Mouse (Mus musculus): Measurements from ENCODE around the gene Reps2. TPM values are rescaled to one million over a fixed set of nuclear protein-coding genes. Genes with fewer than 3 reads are reported as not detected.

Reps2 gene
- polyA plus RNA-seq (2015; fragmentation: Nextera tagmentation; extraction: Ambion mirVana), result 1.6 and 1.9 TPM in 2 replicates

DNA sequence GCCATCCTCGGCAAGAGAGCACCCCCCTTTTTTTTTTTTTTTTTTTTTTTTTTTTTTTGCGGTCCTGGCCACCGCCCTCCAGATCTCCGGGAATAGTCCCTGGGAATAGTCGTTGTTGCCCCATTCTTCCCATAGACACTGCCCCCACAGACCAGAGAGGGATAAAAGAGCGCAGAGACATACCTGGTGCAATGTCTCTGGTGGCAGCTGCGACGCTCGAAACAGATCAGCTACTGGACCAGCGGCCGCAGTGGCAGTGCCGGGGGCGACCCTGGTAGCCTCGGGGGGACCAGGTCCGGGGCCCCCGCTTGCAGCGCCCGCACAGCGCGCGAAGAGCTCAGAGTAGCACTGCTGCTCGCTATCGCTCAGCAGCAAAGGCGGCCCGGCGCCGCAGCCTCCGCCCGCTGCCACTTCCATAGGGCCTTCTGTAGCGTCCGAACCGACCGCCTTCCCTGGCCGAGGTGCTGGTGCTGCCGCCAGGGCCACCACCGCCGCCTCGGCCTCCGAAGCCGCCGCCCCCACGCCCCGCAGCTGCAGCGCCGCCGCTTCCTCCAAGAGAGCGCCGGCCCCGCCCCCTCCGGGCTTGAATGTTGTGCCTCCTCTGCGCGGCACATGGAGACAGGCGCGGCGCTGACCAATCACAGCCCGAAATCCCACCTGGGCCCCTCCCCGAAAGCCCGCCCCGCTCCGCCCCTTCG, at the start of gene Reps2:
TSS of gene Reps2 (minus strand) at position 559 of the 698 bp plus-strand sequence.
- peak within 1 kb of the TSS; percentile 60 for H3K9ac ChIP-seq (replicated peaks)
- H3K36me3 ChIP-seq, result no peaks in the 10 kb centered on the region
- peaks cover 9% of the 10 kb centered on the region; the same call in 1 of the 2 replicates for H3K27me3 ChIP-seq (replicated peaks)
- H3K4me2 ChIP-seq, result peak within 1 kb of the TSS; percentile 62
- WGBS, result 23% methylated on average over 46 of the region's 61 CpGs
- peak; percentile 99 for ATAC-seq (ENCODE audit: low FRiP score)
- peak within 1 kb of the TSS; percentile 61 for H3K4me3 ChIP-seq (replicated peaks)
- peaks cover 2% of the 10 kb centered on the region; the same call in 1 of the 2 replicates for H3K4me1 ChIP-seq
- H3K9me3 ChIP-seq (replicated peaks), result no peaks in the 10 kb centered on the region
- H3K27ac ChIP-seq (replicated peaks), result 0 out of 2 replicates have a peak within 1 kb of the TSS, but pooled peaks have one; percentile 18

DNA sequence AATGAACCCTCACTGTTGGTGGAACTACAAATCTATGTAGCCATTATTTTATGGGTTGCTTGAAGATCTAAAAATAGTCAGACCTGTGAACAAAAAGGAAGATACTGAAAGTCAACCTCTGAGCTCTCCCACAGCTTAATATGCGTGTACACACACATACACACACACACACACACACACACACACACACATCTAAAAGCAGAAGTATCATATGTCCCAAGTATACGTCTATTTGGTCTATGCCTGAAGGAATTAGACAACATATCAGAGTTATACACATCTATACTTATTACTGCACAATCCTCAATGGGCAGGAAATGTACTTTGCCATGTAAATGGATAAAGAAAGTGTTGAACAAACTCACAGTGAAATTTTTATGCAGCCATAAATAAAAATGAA, 47.8 kb upstream of the Reps2 start:
- Histone ChIP-seq H3K27ac (replicated peaks) (no peak overlapping the region), H3K9ac (replicated peaks) (no peak overlapping the region), H3K9me3 (replicated peaks) (no peaks in the 10 kb centered on the region), H3K4me3 (replicated peaks) (no peak overlapping the region), H3K27me3 (replicated peaks) (no peaks in the 10 kb centered on the region), H3K4me2 (no peak overlapping the region), H3K36me3 (no peaks in the 10 kb centered on the region), H3K4me1 (no peaks in the 10 kb centered on the region)
- 56% methylated on average over 2 of the region's 2 CpGs for WGBS
- no peak for ATAC-seq (ENCODE audit: low FRiP score)

DNA sequence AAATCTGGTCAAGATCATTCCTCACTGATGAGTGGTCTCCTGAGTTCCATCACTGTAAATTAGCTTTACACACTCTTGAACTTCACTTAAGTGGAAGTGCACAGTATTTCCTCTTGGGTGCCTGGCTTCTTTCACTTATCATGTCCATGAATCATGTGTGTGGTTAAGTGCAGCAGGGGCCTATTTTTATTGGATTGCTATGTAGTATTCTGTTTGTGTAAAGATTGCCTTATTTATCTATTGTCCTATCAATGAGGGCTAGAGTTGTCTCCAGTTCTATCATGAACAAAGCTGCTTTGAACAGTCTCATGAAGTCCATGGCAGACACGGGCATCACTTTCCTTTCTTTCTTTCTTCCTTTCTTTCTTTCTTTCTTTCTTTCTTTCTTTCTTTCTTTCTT, 41.9 kb upstream of the Reps2 start:
- Histone ChIP-seq H3K36me3 (no peaks in the 10 kb centered on the region), H3K27ac (replicated peaks) (no peak overlapping the region), H3K4me3 (replicated peaks) (no peak overlapping the region), H3K9me3 (replicated peaks) (no peaks in the 10 kb centered on the region), H3K4me1 (no peaks in the 10 kb centered on the region), H3K27me3 (replicated peaks) (no peaks in the 10 kb centered on the region; the same call in 1 of the 2 replicates), H3K4me2 (no peak overlapping the region), H3K9ac (replicated peaks) (no peak overlapping the region)
- ATAC-seq (ENCODE audit: low FRiP score), result no peak
- 79% methylated on average over 1 of the region's 1 CpGs for WGBS

DNA sequence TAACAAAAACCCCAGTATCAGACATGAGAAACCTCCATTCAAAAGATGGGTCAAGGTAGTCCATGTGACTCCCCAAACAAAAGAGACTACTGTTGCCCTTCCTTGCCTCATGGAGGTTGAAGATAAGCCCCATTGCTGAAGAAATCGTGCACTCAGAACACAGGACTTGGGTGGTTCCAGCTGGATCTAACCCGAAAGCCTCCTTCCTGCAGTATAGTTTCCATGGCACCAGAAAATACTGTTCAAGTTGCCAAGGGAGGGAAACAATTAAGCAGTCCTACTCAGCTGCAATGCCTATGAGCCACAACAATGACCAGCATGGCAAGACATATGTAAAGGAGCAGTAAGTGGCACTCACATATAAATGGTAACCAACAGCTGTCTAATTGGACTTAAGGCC, 36.1 kb upstream of the Reps2 start:
- no peaks in the 10 kb centered on the region; the same call in 1 of the 2 replicates for H3K27me3 ChIP-seq (replicated peaks)
- H3K9me3 ChIP-seq (replicated peaks), result no peaks in the 10 kb centered on the region
- no peaks in the 10 kb centered on the region for H3K4me1 ChIP-seq
- 47% methylated on average over 2 of the region's 2 CpGs for WGBS
- H3K4me2 ChIP-seq, result no peak overlapping the region
- H3K36me3 ChIP-seq, result no peaks in the 10 kb centered on the region
- ATAC-seq (ENCODE audit: low FRiP score), result no peak
- H3K4me3 ChIP-seq (replicated peaks), result no peak overlapping the region
- no peak overlapping the region for H3K27ac ChIP-seq (replicated peaks)
- no peak overlapping the region for H3K9ac ChIP-seq (replicated peaks)

DNA sequence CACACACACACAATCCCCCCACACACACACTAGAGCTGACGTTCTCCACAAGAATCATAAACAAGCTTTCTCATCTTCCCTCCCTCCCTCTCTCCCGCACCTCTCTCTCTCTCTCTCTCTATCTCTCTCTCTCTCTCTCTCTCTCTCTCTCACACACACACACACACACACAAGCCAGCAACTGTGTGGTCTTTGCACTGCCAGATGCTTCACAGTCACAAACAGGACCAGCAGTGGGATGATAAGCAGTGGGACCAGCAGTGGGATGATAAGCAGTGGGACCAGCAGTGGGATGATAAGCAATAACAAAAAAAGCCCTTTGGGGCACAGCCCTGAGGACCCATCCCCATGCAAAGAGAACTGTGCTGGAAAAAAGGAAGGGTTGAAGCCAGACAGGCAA, 35.4 kb upstream of the Reps2 start:
- 82% methylated on average over 2 of the region's 2 CpGs for WGBS
- Histone ChIP-seq H3K27ac (replicated peaks) (no peak overlapping the region), H3K36me3 (no peaks in the 10 kb centered on the region), H3K9me3 (replicated peaks) (no peaks in the 10 kb centered on the region), H3K4me2 (no peak overlapping the region), H3K4me3 (replicated peaks) (no peak overlapping the region), H3K27me3 (replicated peaks) (no peaks in the 10 kb centered on the region; the same call in 1 of the 2 replicates), H3K9ac (replicated peaks) (no peak overlapping the region), H3K4me1 (no peaks in the 10 kb centered on the region)
- ATAC-seq (ENCODE audit: low FRiP score), result no peak

DNA sequence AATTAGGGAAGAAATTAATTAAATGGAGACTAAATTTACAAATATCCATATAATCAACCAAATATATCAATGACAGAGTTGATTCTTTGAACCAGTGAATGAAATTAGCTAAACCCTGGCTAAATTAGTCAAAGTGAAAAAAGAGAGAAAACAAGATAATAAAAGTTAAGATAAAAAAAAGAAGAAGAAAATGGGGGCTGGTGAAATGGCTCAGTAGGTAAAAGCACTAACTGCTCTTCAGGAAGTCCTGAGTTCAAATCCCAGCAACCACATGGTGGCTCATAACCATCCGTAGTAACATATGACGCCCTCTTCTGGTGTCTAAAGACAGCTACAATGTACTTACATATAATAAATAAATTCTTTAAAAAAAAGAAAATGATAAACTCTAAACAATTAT, 22.7 kb upstream of the Reps2 start:
- WGBS, result 84% methylated on average over 2 of the region's 2 CpGs
- Histone ChIP-seq H3K4me1 (no peaks in the 10 kb centered on the region), H3K4me2 (no peak overlapping the region), H3K9ac (replicated peaks) (no peak overlapping the region), H3K36me3 (no peaks in the 10 kb centered on the region), H3K27ac (replicated peaks) (no peak overlapping the region), H3K27me3 (replicated peaks) (no peaks in the 10 kb centered on the region), H3K4me3 (replicated peaks) (no peak overlapping the region), H3K9me3 (replicated peaks) (no peaks in the 10 kb centered on the region)
- ATAC-seq (ENCODE audit: low FRiP score), result no peak

DNA sequence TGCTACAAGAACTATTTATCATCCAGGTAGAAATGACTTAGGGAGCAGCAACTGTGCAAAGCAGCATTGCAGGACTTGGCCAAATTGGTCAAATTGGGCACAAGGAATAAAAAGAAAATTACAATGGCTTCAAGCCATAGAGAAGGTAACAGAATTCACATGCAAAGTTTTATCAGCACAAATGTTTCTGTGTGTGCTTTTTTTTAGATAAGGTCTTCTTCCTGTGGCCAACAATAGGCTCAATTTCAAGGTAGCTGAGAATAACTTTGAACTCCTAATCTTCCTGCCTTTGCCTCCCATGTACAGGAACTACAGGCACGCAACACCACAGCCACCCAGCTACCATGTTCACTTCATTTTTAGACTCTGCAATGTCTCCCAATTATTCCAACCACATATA, 16.7 kb upstream of the Reps2 start:
- H3K9me3 ChIP-seq (replicated peaks), result no peaks in the 10 kb centered on the region
- H3K27ac ChIP-seq (replicated peaks), result no peak overlapping the region
- WGBS, result 86% methylated on average over 1 of the region's 1 CpGs
- no peaks in the 10 kb centered on the region for H3K36me3 ChIP-seq
- H3K9ac ChIP-seq (replicated peaks), result no peak overlapping the region
- H3K4me3 ChIP-seq (replicated peaks), result no peak overlapping the region
- no peaks in the 10 kb centered on the region for H3K4me1 ChIP-seq
- ATAC-seq (ENCODE audit: low FRiP score), result no peak
- no peaks in the 10 kb centered on the region for H3K27me3 ChIP-seq (replicated peaks)
- no peak overlapping the region for H3K4me2 ChIP-seq

DNA sequence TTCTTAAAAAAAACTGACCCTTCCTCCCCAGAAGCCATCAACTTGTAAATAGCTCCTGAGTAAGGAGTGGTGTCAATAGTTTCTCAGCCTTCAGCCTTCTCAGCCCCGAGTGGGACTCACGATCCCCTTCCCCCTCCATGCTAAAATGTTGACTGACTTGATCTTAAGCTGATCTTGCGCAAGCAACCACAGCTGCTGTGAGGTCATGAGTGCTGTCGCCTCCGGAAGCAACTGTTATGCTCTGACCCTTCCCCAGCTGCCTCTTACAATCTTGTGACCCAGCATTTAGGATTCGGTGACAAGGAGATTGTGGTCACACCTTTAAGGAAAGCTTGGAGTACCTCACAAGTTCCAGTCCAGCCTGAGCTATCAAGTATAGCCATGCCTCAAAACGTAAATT, 10.1 kb upstream of the Reps2 start:
- no peak overlapping the region for H3K27ac ChIP-seq (replicated peaks)
- no peak overlapping the region for H3K9ac ChIP-seq (replicated peaks)
- WGBS, result 92% methylated on average over 7 of the region's 7 CpGs
- no peaks in the 10 kb centered on the region; the same call in 1 of the 2 replicates for H3K27me3 ChIP-seq (replicated peaks)
- no peaks in the 10 kb centered on the region for H3K9me3 ChIP-seq (replicated peaks)
- no peaks in the 10 kb centered on the region for H3K36me3 ChIP-seq
- no peaks in the 10 kb centered on the region for H3K4me1 ChIP-seq
- H3K4me2 ChIP-seq, result no peak overlapping the region
- no peak for ATAC-seq (ENCODE audit: low FRiP score)
- no peak overlapping the region for H3K4me3 ChIP-seq (replicated peaks)

DNA sequence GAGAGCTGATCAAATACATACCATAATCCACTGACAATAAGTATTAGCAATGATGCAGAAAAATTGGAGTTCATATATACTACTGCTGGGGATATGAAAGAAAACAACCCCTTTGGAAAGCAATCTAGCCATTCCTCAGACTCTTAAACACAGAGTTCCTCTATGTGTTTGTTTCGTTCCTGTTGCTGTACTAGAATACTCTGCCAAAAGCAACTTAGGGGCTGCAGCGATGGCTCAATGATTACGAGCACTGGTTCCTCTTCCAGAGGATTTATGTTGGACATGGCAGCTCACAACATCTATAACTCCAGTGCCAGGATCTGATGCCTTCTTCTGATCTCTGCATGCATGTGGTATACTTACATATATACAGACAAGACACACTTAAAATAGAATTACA, 9.0 kb upstream of the Reps2 start:
- ATAC-seq (ENCODE audit: low FRiP score), result no peak
- 89% methylated on average over 3 of the region's 3 CpGs for WGBS
- H3K4me3 ChIP-seq (replicated peaks), result no peak overlapping the region
- no peaks in the 10 kb centered on the region for H3K4me1 ChIP-seq
- no peaks in the 10 kb centered on the region for H3K36me3 ChIP-seq
- no peak overlapping the region for H3K4me2 ChIP-seq
- no peaks in the 10 kb centered on the region for H3K9me3 ChIP-seq (replicated peaks)
- H3K27ac ChIP-seq (replicated peaks), result no peak overlapping the region
- H3K27me3 ChIP-seq (replicated peaks), result no peaks in the 10 kb centered on the region; the same call in 1 of the 2 replicates
- H3K9ac ChIP-seq (replicated peaks), result no peak overlapping the region

DNA sequence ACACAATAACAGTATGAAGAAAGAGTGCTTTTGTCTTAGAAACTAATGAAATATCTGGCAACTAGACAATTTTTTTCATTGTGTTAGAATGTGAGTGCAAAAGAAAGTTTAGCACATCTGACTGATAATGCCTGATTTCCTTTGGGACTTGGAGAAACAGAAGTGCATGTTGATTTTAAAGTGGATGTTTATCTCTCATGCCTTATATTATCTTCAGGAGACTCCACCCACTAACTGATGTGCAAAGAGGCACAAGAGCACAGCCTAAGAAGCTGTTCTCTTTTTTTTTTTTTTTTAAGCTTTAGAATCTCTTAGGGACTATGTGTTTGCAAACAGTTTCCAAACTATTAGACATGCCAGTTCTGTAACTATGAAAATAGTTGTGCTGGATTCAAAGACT, 7.7 kb upstream of the Reps2 start:
- no peaks in the 10 kb centered on the region for H3K9me3 ChIP-seq (replicated peaks)
- no peak overlapping the region for H3K27ac ChIP-seq (replicated peaks)

DNA sequence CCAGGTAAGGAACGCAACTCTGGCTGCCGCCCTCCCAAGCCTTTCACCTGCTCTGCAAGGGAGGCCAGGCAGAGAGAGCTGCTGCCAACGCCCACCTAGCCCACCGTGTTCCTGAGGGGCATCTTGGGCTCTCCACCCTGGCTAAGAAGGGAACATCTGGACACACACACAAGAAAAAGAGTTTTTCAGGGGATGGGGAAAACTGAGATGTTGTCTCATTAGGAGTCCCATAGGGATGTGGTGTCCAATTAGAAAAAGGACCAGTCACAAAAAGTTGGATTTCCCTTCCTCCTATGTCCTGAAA, 292 bp upstream of the Reps2 start:
- no peak for ATAC-seq (ENCODE audit: low FRiP score)
- Histone ChIP-seq H3K4me3 (replicated peaks) (peak overlapping the region; percentile 61), H3K9me3 (replicated peaks) (no peaks in the 10 kb centered on the region), H3K27ac (replicated peaks) (no peak overlapping the region), H3K27me3 (replicated peaks) (peaks cover 9% of the 10 kb centered on the region; the same call in 1 of the 2 replicates), H3K4me2 (peak overlapping the region; percentile 62), H3K4me1 (peaks cover 2% of the 10 kb centered on the region; the same call in 1 of the 2 replicates), H3K9ac (replicated peaks) (no peak overlapping the region), H3K36me3 (no peaks in the 10 kb centered on the region)
- WGBS, result 27% methylated on average over 4 of the region's 4 CpGs

More for the DNA sequence above, 7.7 kb upstream of the Reps2 start:
- H3K36me3 ChIP-seq, result no peaks in the 10 kb centered on the region
- no peaks in the 10 kb centered on the region; the same call in 1 of the 2 replicates for H3K27me3 ChIP-seq (replicated peaks)
- no peak overlapping the region for H3K4me3 ChIP-seq (replicated peaks)
- H3K4me1 ChIP-seq, result no peaks in the 10 kb centered on the region
- H3K9ac ChIP-seq (replicated peaks), result no peak overlapping the region
- no peak for ATAC-seq (ENCODE audit: low FRiP score)
- H3K4me2 ChIP-seq, result no peak overlapping the region

DNA sequence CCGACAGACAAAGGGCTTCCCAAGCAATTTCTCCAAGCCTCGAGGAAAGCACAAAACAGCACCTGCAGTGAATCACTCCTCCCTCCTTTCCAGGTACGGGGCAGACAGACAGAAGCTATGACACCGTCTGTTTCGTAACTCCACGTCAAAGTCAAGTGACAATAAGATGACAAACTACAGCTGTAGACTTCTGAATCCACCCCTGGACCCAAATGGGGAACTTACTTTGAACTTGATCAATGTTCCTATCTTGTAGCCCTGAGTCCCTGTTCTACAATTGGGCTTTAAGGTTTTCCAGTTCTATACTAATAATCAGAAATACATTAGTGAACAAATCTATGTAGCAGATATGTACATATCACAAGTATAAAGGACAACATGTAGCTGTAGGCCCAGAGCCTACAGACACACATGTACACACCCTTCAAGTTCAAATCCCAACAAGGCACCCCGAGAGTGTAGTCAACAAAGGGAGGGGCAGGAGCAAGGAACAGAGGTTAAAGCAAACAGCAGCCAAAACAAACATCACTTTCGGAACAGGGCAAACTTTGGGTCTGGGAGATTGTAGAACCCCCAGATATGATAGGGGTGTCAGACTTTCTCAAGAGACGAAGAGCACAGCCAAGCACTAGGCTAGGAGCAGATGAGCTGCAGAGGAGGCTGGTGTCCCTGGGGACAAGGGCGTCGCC, 903 bp downstream of the Reps2 start:
- H3K9me3 ChIP-seq (replicated peaks), result no peaks in the 10 kb centered on the region
- no peaks in the 10 kb centered on the region for H3K36me3 ChIP-seq
- H3K4me1 ChIP-seq, result peaks cover 2% of the 10 kb centered on the region; the same call in 1 of the 2 replicates
- peak overlapping the region; percentile 62 for H3K4me2 ChIP-seq
- no peak overlapping the region for H3K27ac ChIP-seq (replicated peaks)
- WGBS, result 51% methylated on average over 11 of the region's 11 CpGs
- H3K27me3 ChIP-seq (replicated peaks), result peaks cover 9% of the 10 kb centered on the region; the same call in 1 of the 2 replicates
- ATAC-seq (ENCODE audit: low FRiP score), result no peak; the same call in 1 of the 2 replicates
- H3K4me3 ChIP-seq (replicated peaks), result peak overlapping the region; percentile 61
- H3K9ac ChIP-seq (replicated peaks), result peak overlapping the region; percentile 60
